14 mouse cellular contexts compared by ENCODE assay signal in genomic region chr17:84776362-84777000, GRCm38 (mm10). TPM values are rescaled to one million over a fixed set of nuclear protein-coding genes. Genes with fewer than 3 reads are reported as not detected.
DNase-seq lines count a peak whose midpoint lies in the region; ATAC-seq and TF ChIP-seq lines count a peak whose summit lies in the region.
"Had no signal": no experiment of that assay in that cellular context is flagged by ENCODE, and none has a peak within 500 bp of the region (broad histone marks: within the 10 kb centered on the region; RNA-seq: fewer than 3 reads in every experiment).

No protein-coding gene starts in this region.

- no peak for ATAC-seq in heart, embryonic 16.5 days (replicated peaks; ENCODE audit: extremely low read depth, insufficient read depth, low FRiP score)
- peak; percentile 99 for ATAC-seq in common myeloid progenitor, adult 5-6 weeks (replicated peaks; ENCODE audit: low read depth, poor library complexity, severe bottlenecking)
- peak; percentile 99 for ATAC-seq in liver, embryonic 15.5 days (ENCODE audit: insufficient read depth)
- ATAC-seq in forebrain, embryonic 11.5 days (replicated peaks; ENCODE audit: low FRiP score), result no peak
- ATAC-seq: CD4-positive, CD25-positive, alpha-beta regulatory T cell, adult 4 months; hindbrain, embryonic 16.5 days had no signal

- H3K79me2 ChIP-seq in heart, adult 2 months (replicated peaks; ENCODE audit: control insufficient read depth, insufficient read depth, low read length), result peaks cover 4% of the 10 kb centered on the region

- H3K4me1 ChIP-seq in heart, embryonic 16.5 days (ENCODE audit: control insufficient read depth, insufficient read depth, low read length), result peaks cover 12% of the 10 kb centered on the region
- H3K4me1 ChIP-seq in heart, adult 2 months (ENCODE audit: control insufficient read depth, insufficient read depth, low read length), result no peaks in the 10 kb centered on the region; the same call in 1 of the 2 replicates
- H3K4me1 ChIP-seq in bone marrow, adult 2 months (ENCODE audit: control insufficient read depth, insufficient read depth, low read length), result peaks cover 1% of the 10 kb centered on the region; the same call in 1 of the 2 replicates
- peaks cover 63% of the 10 kb centered on the region for H3K4me1 ChIP-seq in liver, embryonic 15.5 days (replicated peaks)
- H3K4me1 ChIP-seq in forebrain, embryonic 11.5 days (replicated peaks; ENCODE audit: control insufficient read depth, insufficient read depth, low read length), result no peaks in the 10 kb centered on the region
- H3K4me1 ChIP-seq: midbrain, embryonic 10.5 days; neural tube, embryonic 12.5 days had no signal

- no peak for TF ChIP-seq CTCF in heart, adult 2 months (IDR thresholded peaks at IDR 0.05)
- no peak for TF ChIP-seq CTCF in bone marrow, adult 2 months (IDR thresholded peaks at IDR 0.05; ENCODE audit: control insufficient read depth, insufficient read depth, low read length)

- WGBS in heart, embryonic 16.5 days, result 46% methylated on average over 16 of the region's 16 CpGs
- 56% methylated on average over 16 of the region's 16 CpGs for WGBS in heart, adult 2 months
- WGBS in bone marrow, adult 2 months, result 62% methylated on average over 16 of the region's 16 CpGs
- WGBS in liver, embryonic 15.5 days (ENCODE audit: insufficient replicate concordance), result 27% methylated on average over 16 of the region's 16 CpGs
- WGBS in forebrain, embryonic 11.5 days, result 92% methylated on average over 16 of the region's 16 CpGs

- no peak overlapping the region; the same call in 1 of the 2 replicates for H3K27ac ChIP-seq in heart, embryonic 16.5 days (ENCODE audit: low read length)
- no peak overlapping the region for H3K27ac ChIP-seq in heart, adult 2 months
- H3K27ac ChIP-seq in bone marrow, adult 2 months (ENCODE audit: control insufficient read depth, insufficient read depth, low read depth, low read length, poor library complexity), result peak overlapping the region; percentile 97
- H3K27ac ChIP-seq in liver, embryonic 15.5 days (replicated peaks), result peak overlapping the region; percentile 99
- H3K27ac ChIP-seq in forebrain, embryonic 11.5 days (ENCODE audit: low read depth, low read length), result no peak overlapping the region
- H3K27ac ChIP-seq: midbrain, embryonic 10.5 days; neural tube, embryonic 12.5 days had no signal

- TF ChIP-seq POLR2A in heart, adult 2 months (IDR thresholded peaks at IDR 0.05; ENCODE audit: insufficient read depth, low read depth, low read length), result no peak
- TF ChIP-seq POLR2A in bone marrow, adult 2 months (IDR thresholded peaks at IDR 0.05; ENCODE audit: borderline replicate concordance, control insufficient read depth, low read depth, low read length), result no peak

- H3K4me2 ChIP-seq in heart, embryonic 16.5 days (ENCODE audit: low read depth, low read length), result peak overlapping the region; percentile 26; the same call in 1 of the 2 replicates
- H3K4me2 ChIP-seq in liver, embryonic 15.5 days, result peak overlapping the region; percentile 78
- no peak overlapping the region for H3K4me2 ChIP-seq in forebrain, embryonic 11.5 days (ENCODE audit: low read depth, low read length, severe bottlenecking)
- H3K4me2 ChIP-seq: neural tube, embryonic 12.5 days had no signal

- TF ChIP-seq EP300 in heart, adult 2 months (IDR thresholded peaks at IDR 0.05; ENCODE audit: insufficient read depth, low read depth, low read length), result no peak

- H3K27me3 ChIP-seq in heart, embryonic 16.5 days (ENCODE audit: control insufficient read depth, insufficient read depth, low read length), result no peaks in the 10 kb centered on the region
- H3K27me3 ChIP-seq in heart, adult 2 months (ENCODE audit: control insufficient read depth, insufficient read depth, low read length), result no peaks in the 10 kb centered on the region
- no peaks in the 10 kb centered on the region for H3K27me3 ChIP-seq in liver, embryonic 15.5 days
- H3K27me3 ChIP-seq in forebrain, embryonic 11.5 days (ENCODE audit: control insufficient read depth, insufficient read depth, low read length), result no peaks in the 10 kb centered on the region
- H3K27me3 ChIP-seq: neural tube, embryonic 12.5 days had no signal

- H3K9ac ChIP-seq in heart, embryonic 16.5 days (ENCODE audit: low read length), result no peak overlapping the region
- H3K9ac ChIP-seq in heart, adult 2 months (ENCODE audit: low read depth, low read length), result no peak overlapping the region
- H3K9ac ChIP-seq in liver, embryonic 15.5 days, result peak overlapping the region; percentile 56
- no peak overlapping the region for H3K9ac ChIP-seq in forebrain, embryonic 11.5 days (ENCODE audit: low read length)
- H3K9ac ChIP-seq: neural tube, embryonic 12.5 days had no signal

- intact Hi-C loops in heart, adult 2 months (cut with DNase I), result no loop called here

- peaks cover 15% of the 10 kb centered on the region for H3K36me3 ChIP-seq in heart, embryonic 16.5 days (ENCODE audit: control insufficient read depth, insufficient read depth)
- no peaks in the 10 kb centered on the region for H3K36me3 ChIP-seq in heart, adult 2 months (ENCODE audit: control insufficient read depth, insufficient read depth, low read length)
- H3K36me3 ChIP-seq in liver, embryonic 15.5 days (replicated peaks), result peaks cover 43% of the 10 kb centered on the region
- H3K36me3 ChIP-seq in forebrain, embryonic 11.5 days (ENCODE audit: control insufficient read depth, insufficient read depth, low read length), result no peaks in the 10 kb centered on the region

- peak overlapping the region; percentile 6; the same call in 1 of the 2 replicates for H3K4me3 ChIP-seq in heart, embryonic 16.5 days (ENCODE audit: low read length)
- no peak overlapping the region for H3K4me3 ChIP-seq in heart, adult 2 months
- peak overlapping the region; percentile 51 for H3K4me3 ChIP-seq in bone marrow, adult 2 months (replicated peaks; ENCODE audit: control insufficient read depth, low read depth, low read length)
- peak overlapping the region; percentile 50 for H3K4me3 ChIP-seq in liver, embryonic 15.5 days (replicated peaks)
- no peak overlapping the region for H3K4me3 ChIP-seq in forebrain, embryonic 11.5 days (ENCODE audit: low read depth, low read length)
- H3K4me3 ChIP-seq: midbrain, embryonic 10.5 days; neural tube, embryonic 12.5 days had no signal

- H3K9me3 ChIP-seq in heart, embryonic 16.5 days (replicated peaks; ENCODE audit: control insufficient read depth, low read length), result no peaks in the 10 kb centered on the region
- no peaks in the 10 kb centered on the region for H3K9me3 ChIP-seq in liver, embryonic 15.5 days (replicated peaks)
- no peaks in the 10 kb centered on the region for H3K9me3 ChIP-seq in forebrain, embryonic 11.5 days (ENCODE audit: control insufficient read depth, low read length)
- H3K9me3 ChIP-seq: midbrain, embryonic 10.5 days; neural tube, embryonic 12.5 days had no signal

- DNase-seq in heart, adult 2 months, result no peak
- no peak for DNase-seq in forebrain, embryonic 11.5 days (ENCODE audit: low spot score)
- DNase-seq in retina, embryonic 14.5 days (ENCODE audit: low spot score), result no peak
- no peak for DNase-seq in embryo, embryonic 10.5 days (ENCODE audit: low spot score)
- DNase-seq: cerebellum, postnatal 36 days; kidney, postnatal 10 days had no signal

RNA-seq across cellular contexts. Expression of gene Lrpprc, which starts 14.1 kb away (rescaled TPM):
- polyA plus RNA-seq in heart, embryonic 16.5 days (2015; fragmentation: Nextera tagmentation; extraction: Ambion mirVana), result 68.9 and 77.2 TPM in 2 replicates
- 100 to 1,000 TPM; 125 to 148 TPM for total RNA-seq in heart, adult 2 months (2021)
- 32.0 and 64.0 TPM in 2 replicates for polyA plus RNA-seq in heart, adult 2 months (2012; rRNA removed)
- 14.1 and 27.6 TPM in 2 replicates for polyA plus RNA-seq in bone marrow, adult 2 months (2011; ENCODE audit: insufficient read depth, insufficient read length, low replicate concordance, missing spikeins)
- total RNA-seq in common myeloid progenitor, adult 5-6 weeks (2017), result 83.9 and 86.6 TPM in 2 replicates
- polyA plus RNA-seq in liver, embryonic 15.5 days (2015; fragmentation: Nextera tagmentation; extraction: Ambion mirVana), result 35.6 and 37.9 TPM in 2 replicates
- 54.3 and 55.9 TPM in 2 replicates for polyA plus RNA-seq in forebrain, embryonic 11.5 days (2014; fragmentation: Nextera tagmentation; extraction: Ambion mirVana)

Comparison
In these comparisons a context has a peak if more than half of its experiments do, and no peak if none do; other contexts are left out.
1. H3K4me3 ChIP-seq: peak in heart, embryonic 16.5 days (single experiment), bone marrow, adult 2 months (single experiment) and liver, embryonic 15.5 days (single experiment); none in heart, adult 2 months (single experiment) and forebrain, embryonic 11.5 days (single experiment).
2. ATAC-seq: peak in common myeloid progenitor, adult 5-6 weeks (single experiment) and liver, embryonic 15.5 days (single experiment); none in heart, embryonic 16.5 days (single experiment) and forebrain, embryonic 11.5 days (single experiment).
3. H3K27ac ChIP-seq: peak in bone marrow, adult 2 months (single experiment) and liver, embryonic 15.5 days (single experiment); none in heart, embryonic 16.5 days (single experiment), heart, adult 2 months (single experiment) and forebrain, embryonic 11.5 days (single experiment).